Mouse (Mus musculus): ENCODE results near the gene Prl8a1.

Prl8a1 gene

DNA sequence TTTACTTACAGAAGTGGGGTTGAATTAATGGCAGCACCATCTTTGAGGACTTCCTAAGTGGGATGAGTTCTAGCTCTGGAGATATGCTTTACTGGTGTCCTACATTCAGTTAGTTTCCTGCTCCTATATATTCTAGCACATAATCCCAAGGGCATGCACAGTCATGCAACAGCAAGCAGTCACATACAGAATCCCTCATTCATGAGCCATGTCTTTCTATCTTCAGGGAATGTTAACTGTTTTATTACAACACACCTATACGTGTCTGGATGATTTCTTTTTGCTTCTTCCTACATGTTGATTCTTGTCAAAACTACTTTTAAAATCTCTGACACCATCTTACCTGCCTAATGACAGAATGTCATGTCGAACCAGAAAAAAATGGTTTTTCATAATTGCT, at the start of gene Prl8a1:
Gene Prl8a1 (minus strand): TSS at position 101 of the 400 bp plus-strand sequence.
- DNase-seq = no peak

DNA sequence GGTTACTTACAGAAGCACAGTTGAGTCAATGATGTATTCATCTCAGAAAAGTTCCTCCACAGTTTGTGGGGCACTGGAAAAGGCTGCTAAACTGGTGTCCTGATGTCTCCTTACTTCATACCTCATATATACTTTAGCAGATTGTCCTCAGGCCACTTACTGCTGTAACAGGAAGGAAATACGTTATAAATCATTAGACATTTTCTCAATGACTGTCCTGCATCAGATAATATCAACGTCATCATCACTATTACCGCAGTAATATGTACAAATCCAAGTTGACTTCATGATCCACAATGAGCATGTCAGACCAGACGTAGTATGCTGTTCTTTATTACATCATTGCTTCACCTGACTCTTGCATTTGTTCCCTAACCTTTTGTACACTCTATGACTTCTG, 28.5 kb upstream of the Prl8a1 start, which contains the start of gene Prl7b1:
Gene Prl7b1 (minus strand): TSS at position 101 of the 400 bp plus-strand sequence.
- no peak for DNase-seq

DNA sequence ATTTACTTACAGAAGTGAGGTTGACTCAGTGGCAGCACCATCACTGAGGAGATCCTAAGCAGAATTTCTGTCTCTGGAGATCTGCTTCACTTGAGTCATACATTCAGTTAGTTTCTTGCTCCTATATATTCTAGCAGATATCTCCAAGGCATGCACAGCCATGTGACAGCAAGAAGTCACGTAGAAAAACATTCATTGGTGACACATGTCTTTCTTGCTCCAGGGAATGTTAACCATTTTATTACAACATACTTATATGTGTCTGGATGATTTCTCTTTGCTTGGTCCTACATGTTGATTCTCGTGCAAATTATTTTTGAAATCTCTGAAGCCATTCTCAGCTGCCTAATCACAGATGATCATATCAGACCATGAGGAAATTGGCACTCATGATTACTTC, 17.5 kb downstream of the Prl8a1 start, which contains the start of gene Prl8a9:
Gene Prl8a9 (minus strand): TSS at position 101 of the 400 bp plus-strand sequence.
- DNase-seq = no peak

DNA sequence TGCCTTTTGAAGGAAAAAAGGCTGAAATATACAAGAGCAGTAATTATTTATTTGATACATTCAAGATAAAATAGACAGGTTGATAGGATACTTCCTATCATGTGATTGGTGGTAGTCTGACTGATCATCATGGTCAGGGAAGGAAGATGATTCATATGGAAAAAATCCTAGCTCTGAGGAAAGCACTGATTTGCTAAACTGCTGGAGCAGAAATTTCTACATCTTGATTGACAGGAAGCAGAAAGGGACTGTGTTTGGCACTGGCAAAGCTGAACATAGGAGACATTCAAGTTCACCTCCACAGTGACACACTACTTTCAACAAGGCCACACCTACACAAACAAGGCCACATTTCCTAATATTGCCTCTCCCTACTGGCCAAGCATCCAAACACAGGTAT, 28.6 kb downstream of the Prl8a1 start:
- DNase-seq = no peak
